Mouse (Mus musculus) ES-CJ7 (cell line): ENCODE measurements around the gene Eri2.
A peak's percentile ranks its signal among the peaks of the same experiment; 100 is the strongest.
"Not testable (repeated sequence)": the region's sequence is repeated elsewhere in the genome, so short reads cannot be mapped to it uniquely, and the experiment has no call there.

Experiments
- DNase-seq: peaks from one replicate; pipeline ENCODE4 v3.0.0; 2011; ENCODE audit warnings: low read depth, low spot score

Gene Eri2

DNA sequence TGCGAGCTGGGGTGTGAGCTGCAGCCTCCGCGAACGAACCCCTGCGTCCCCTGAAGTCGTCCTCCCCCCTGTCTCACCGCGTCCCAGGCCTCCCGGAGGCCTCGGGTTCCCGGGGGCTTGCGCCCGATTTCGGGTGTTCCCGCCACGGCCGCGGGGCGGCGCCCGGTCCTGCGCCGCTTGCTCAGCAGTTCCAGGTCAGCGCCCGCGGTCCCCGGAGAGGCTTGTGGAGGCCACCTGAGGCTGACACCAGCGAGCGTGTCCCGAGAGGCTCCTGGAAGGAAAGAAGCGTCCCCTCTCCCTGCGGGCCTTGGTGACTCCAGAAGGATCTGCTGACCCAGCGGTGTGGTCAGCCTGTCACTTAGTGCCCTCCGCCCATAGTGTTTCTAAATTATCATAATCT, 49.5 kb downstream of the Eri2 start:
- peak; percentile 36 for DNase-seq

DNA sequence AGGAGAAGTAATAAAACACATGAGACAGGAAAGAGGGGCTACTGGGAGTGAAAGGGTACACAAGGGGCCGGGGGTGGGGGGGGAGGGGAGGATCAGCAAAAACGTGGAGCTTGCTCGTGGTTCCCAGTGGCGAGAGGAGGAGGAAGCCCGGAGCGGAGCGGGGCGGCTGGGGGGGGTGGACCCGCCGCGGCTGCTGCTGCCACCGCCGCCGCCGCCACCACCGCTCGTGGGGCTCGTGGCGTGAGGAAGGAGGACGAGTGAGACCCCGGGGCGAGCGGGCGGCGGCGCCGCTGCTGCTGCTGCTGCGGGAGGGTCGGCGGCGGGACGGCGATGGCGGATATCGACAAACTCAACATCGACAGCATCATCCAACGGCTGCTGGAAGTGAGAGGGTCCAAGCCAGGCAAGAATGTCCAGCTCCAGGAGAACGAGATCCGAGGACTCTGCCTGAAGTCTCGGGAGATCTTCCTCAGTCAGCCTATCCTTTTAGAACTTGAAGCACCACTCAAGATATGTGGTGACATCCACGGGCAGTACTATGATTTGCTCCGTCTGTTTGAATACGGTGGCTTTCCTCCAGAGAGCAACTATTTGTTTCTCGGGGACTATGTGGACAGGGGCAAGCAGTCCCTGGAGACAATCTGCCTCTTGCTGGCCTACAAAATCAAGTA, 53.9 kb downstream of the Eri2 start:
- DNase-seq: not testable (repeated sequence)

DNA sequence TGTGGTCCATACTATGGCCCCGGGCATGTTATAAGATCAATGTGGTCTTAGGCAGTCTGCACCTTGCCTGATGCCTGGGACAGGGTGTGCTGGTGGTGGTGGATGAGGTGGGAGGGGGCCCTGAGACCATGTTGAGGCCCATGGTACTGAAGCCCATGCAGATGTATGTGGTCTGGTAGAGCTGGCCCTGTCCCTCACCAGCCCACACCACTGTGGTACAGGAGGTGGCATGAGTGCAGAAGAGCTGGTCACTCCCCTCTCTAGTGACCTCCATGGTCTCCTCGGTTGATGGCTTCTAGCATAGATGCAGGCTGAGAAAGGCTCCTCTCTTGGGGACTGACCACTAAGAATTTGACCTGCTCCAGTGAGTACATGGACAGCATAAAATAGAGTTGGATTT, 55.0 kb downstream of the Eri2 start:
- DNase-seq: no peak

DNA sequence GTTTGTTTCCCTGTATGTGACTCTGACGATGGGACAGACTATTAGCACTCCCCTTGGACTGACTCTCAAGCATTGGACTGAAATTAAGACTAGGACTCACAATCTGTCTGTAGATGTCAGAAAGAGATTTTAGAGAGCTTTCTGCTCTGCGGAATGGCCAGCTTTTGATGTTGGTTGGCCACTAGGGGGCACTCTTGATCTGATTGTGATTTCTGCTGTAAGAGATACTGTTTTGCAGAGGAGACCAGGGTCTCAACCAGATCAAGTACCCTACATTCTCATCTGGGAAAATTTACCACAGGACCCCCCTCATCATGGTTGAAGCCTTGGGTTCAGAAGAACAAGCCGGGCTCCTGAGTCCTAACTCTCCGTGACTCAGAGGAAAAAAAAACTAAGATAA, 62.6 kb downstream of the Eri2 start:
- DNase-seq: peak; percentile 59

DNA sequence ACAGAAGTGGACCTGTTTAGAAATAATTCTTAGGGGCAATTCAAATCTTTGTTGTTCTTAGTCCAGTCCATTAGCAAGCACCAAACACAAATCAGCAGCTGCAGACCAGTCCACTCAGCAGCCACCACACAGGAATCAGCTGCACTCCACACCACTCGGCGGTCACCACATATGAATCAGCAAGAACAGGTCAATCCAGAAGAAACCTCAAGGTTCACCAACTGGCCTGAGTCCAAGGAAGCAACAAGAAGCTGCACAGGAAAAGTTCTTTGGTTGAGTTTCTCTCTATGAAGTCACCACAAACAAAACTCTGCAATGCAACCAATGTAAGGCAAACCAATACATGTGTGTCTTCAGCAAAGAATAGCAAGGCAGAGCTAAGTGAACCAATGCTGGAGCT, 66.2 kb downstream of the Eri2 start:
- DNase-seq: no peak

DNA sequence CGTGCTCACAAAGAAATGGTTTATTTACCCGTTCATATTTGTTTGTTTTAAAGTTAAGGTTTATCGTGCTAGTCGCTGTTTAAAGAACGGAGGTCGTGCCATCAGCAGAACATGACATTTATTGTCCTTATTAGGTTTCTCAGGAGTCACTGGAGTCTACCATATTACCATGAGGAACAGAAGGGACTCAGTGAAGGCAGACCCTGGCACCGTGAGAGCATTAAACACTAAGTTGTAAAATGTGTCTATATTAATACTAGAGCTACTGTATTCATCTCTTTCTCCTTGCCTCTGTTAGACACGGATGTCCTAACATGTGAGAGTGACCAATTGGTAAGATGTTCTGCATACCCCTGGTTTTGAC, 72.9 kb downstream of the Eri2 start:
- DNase-seq: no peak

DNA sequence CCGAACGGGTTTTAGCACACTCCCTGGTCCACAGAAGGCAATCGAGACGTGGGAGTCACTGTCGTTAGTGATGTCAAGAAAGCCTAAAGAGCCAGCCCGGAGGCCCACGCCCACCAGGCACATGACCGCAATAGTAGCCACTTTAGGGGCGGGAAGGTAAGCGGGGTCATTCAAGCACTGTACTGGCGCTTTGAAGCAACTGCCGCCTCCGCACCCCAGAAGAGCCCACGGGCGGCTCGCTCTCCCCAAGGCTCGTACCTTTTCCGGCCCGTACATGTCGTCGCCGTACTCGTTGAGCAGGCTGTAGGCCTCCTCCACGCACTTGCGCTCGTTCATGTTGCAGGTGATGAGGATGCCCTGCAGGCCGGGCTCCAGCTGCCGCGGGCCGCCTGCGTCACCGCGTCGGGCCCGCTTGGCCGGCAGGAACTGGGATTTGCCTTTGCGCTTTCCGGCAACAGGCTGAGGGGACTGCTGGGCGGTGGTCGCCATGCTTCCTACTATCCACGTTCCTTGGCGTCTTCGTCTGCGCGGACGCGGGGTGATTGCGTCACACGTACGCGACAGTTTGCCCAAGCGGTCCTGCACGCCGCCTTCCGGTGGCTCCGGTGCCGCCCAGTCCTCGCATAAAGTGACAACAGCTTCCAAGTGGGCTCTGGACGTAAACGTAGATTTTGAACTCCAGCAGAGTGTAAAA, 73.5 kb downstream of the Eri2 start, which contains the start of gene Thumpd1:
TSS of gene Thumpd1 (minus strand) at position 546 of the 694 bp plus-strand sequence.
- DNase-seq: peak; percentile 95
